Mouse (Mus musculus) heart, adult 10 weeks (tissue): Measurements from ENCODE around the gene Gm11361. TPM values are rescaled to one million over a fixed set of nuclear protein-coding genes. Genes with fewer than 3 reads are reported as not detected.

ENCODE experiments used
- polyA plus RNA-seq: library from polyadenylated mRNA; stranded (reverse); fragments of 350-450 nt; fragmentation: Illumina TruSeq; extraction: RNeasy Lipid Tissue Mini Kit (QIAGEN cat#74804); gene quantifications from one replicate; pipeline ENCODE4 v1.2.3, GENCODE M21; 2014; ENCODE audit warnings: low read depth, low replicate concordance

Gene Gm11361
- 1.7 TPM for polyA plus RNA-seq

GRCm38 (mm10) chr13:28257228-28257627 lies at the start of gene Gm11361:
TSS of gene Gm11361 (plus strand) at chr13:28257528.

Other genes starting within 250 kb of the Gm11361 start
- gene Prl4a1, start 241.3 kb upstream of the Gm11361 start, polyA plus RNA-seq: not detected
- not detected for gene Prl5a1, start 115.0 kb upstream of the Gm11361 start, polyA plus RNA-seq